Comparison of ENCODE assay signal across 9 mouse cellular contexts in genomic region chr6:146272253-146273036, GRCm38 (mm10).
DNase-seq lines count a peak whose midpoint lies in the region; ATAC-seq and TF ChIP-seq lines count a peak whose summit lies in the region.
"Had no signal": no experiment of that assay in that cellular context is flagged by ENCODE, and none has a peak within 500 bp of the region (broad histone marks: within the 10 kb centered on the region; RNA-seq: fewer than 3 reads in every experiment).

No protein-coding gene starts in this region.

- H3K4me3 ChIP-seq in heart, embryonic 11.5 days (ENCODE audit: low read depth, low read length): no peak overlapping the region
- no peak overlapping the region for H3K4me3 ChIP-seq in kidney, postnatal 0 days (replicated peaks; ENCODE audit: low read depth, low read length)
- H3K4me3 ChIP-seq: lung, embryonic 15.5 days had no signal

- H3K9me3 ChIP-seq in heart, embryonic 11.5 days (replicated peaks; ENCODE audit: control insufficient read depth, low read length): no peaks in the 10 kb centered on the region
- H3K9me3 ChIP-seq in kidney, postnatal 0 days (replicated peaks; ENCODE audit: low read length): no peaks in the 10 kb centered on the region
- H3K9me3 ChIP-seq: lung, embryonic 15.5 days had no signal

- H3K27ac ChIP-seq in heart, embryonic 11.5 days (ENCODE audit: low read depth, low read length): no peak overlapping the region
- H3K27ac ChIP-seq in kidney, postnatal 0 days: no peak overlapping the region
- H3K27ac ChIP-seq: lung, embryonic 15.5 days had no signal

- no peak overlapping the region for H3K9ac ChIP-seq in heart, embryonic 11.5 days (ENCODE audit: low read depth, low read length)
- H3K9ac ChIP-seq in kidney, postnatal 0 days (ENCODE audit: low read depth, low read length): no peak overlapping the region
- H3K9ac ChIP-seq: lung, embryonic 15.5 days had no signal

- no peaks in the 10 kb centered on the region for H3K36me3 ChIP-seq in heart, embryonic 11.5 days (ENCODE audit: control insufficient read depth, insufficient read depth, low read length)
- H3K36me3 ChIP-seq in kidney, postnatal 0 days (ENCODE audit: insufficient read depth, low read length): no peaks in the 10 kb centered on the region
- H3K36me3 ChIP-seq: lung, embryonic 15.5 days had no signal

- H3K4me2 ChIP-seq in heart, embryonic 11.5 days: no peak overlapping the region
- no peak overlapping the region for H3K4me2 ChIP-seq in kidney, postnatal 0 days (ENCODE audit: low read length)
- H3K4me2 ChIP-seq: lung, embryonic 15.5 days had no signal

- 70% methylated on average over 5 of the region's 5 CpGs for WGBS in heart, embryonic 11.5 days (ENCODE audit: insufficient replicate concordance)
- 75% methylated on average over 5 of the region's 5 CpGs for WGBS in kidney, postnatal 0 days

- H3K27me3 ChIP-seq in heart, embryonic 11.5 days (ENCODE audit: control insufficient read depth, insufficient read depth, low read length): no peaks in the 10 kb centered on the region
- no peaks in the 10 kb centered on the region for H3K27me3 ChIP-seq in kidney, postnatal 0 days (ENCODE audit: insufficient read depth, low read length)
- H3K27me3 ChIP-seq: lung, embryonic 15.5 days had no signal

- DNase-seq in heart, adult 18-20 months: peak; percentile 68 to 86
- DNase-seq in CD8-positive naive resting alpha-beta T cell, adult 2 months (ENCODE audit: low read depth in 2 of 2, low spot score in 2 of 2): peak; percentile 50 to 67
- DNase-seq in cerebellum, adult 18-20 months: peak; percentile 75 to 77
- DNase-seq in gastrocnemius, postnatal 10 days: peak; percentile 61
- peak; percentile 83 for DNase-seq in kidney, postnatal 0 days (ENCODE audit: low spot score)
- DNase-seq in lung, postnatal 36 days: peak; percentile 83
- peak; percentile 60 to 72 for DNase-seq in spleen, postnatal 36 days (ENCODE audit: low spot score in 2 of 2)

- peaks cover 6% of the 10 kb centered on the region for H3K4me1 ChIP-seq in heart, embryonic 11.5 days (ENCODE audit: control insufficient read depth, insufficient read depth, low read length)
- H3K4me1 ChIP-seq in kidney, postnatal 0 days (replicated peaks; ENCODE audit: insufficient read depth, low read length): no peaks in the 10 kb centered on the region

- ATAC-seq in heart, embryonic 11.5 days (replicated peaks; ENCODE audit: insufficient number of reproducible peaks, low FRiP score, low TSS enrichment): no peak
- ATAC-seq in kidney, postnatal 0 days (replicated peaks; ENCODE audit: low FRiP score, low read depth): 0 out of 2 replicates have a peak, but pooled peaks have one; percentile 17

- peak; percentile 89 for TF ChIP-seq CTCF in kidney, postnatal 0 days (IDR thresholded peaks at IDR 0.05; ENCODE audit: low read depth)
